Mouse (Mus musculus) C3H10T1/2 (cell line): ENCODE measurements around the gene Vmn1r237. TPM values are rescaled to one million over a fixed set of nuclear protein-coding genes. Genes with fewer than 3 reads are reported as not detected.

Source experiments
- polyA plus RNA-seq, 2 experiments: library from polyadenylated mRNA; unstranded; fragments of >200 nt; fragmentation: generic; extraction: Trizol; gene quantifications; one replicate each; pipeline ENCODE4 v1.2.1; 2012; ENCODE audit warnings: missing spikeins in 2 of 2

Vmn1r237 gene
- polyA plus RNA-seq: not detected

DNA sequence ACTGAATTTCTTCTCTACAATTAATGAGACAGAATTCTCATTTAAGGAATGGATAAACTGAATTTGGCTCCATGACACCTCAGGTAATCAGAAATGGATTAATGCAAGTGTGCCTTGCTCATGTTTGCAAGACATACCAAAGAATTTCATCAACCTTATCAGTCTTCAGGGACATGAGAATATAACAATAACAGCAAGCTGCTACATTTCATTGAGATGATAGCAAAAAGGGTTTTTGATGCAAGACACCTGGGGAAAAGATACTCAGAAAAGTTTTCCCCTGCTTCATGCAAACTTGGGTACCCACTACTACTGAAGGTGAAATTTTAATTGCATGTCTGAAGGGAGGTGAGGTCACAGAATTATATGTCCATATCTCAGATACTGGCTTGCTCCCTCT is at the start of gene Vmn1r237:
Gene Vmn1r237, plus strand, starts transcription at position 301 of the 400 bp plus-strand sequence.

DNA sequence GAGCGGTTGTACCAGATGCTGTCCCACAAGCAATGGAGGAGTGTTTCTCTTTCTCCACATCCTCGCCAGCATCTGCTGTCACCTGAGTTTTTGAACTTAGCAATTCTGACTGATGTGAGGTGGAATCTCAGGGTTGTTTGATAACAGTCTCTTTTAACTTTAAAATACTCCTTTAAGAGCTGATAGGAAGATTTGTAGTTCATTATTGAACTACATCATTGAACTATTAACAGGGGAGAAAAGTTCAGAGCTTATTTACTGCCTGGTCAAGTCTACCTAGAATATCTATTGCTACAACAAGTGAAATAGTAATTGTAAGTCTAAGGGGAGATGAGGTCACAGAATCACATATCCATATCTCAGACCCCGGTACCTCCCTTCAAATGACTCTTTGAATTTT is 29.0 kb upstream of the Vmn1r237 start, which contains the start of gene Vmn1r236:
Gene Vmn1r236, plus strand, starts transcription at position 301 of the 400 bp plus-strand sequence.

Other genes starting within 250 kb of the Vmn1r237 start
- gene Vmn1r234, start 85.8 kb upstream of the Vmn1r237 start, polyA plus RNA-seq: not detected
- not detected for gene Vmn1r235, start 55.5 kb upstream of the Vmn1r237 start, polyA plus RNA-seq
- not detected for gene Vmn1r236, start 28.9 kb upstream of the Vmn1r237 start, polyA plus RNA-seq
- under 1 TPM; 0.02 to 0.52 TPM for gene Zfp677, start 71.9 kb downstream of the Vmn1r237 start, polyA plus RNA-seq
- under 1 TPM; 0.04 to 0.77 TPM for gene Zfp54, start 111.4 kb downstream of the Vmn1r237 start, polyA plus RNA-seq
- gene Zfp51, start 138.5 kb downstream of the Vmn1r237 start, polyA plus RNA-seq: under 1 TPM; 0.04 to 0.90 TPM
- 1 to 10 TPM in 1 of 2 experiments, under 1 TPM in 1; 0.42 to 1.3 TPM for gene Zfp53, start 177.1 kb downstream of the Vmn1r237 start, polyA plus RNA-seq
- under 1 TPM; 0.12 to 0.86 TPM for gene Zfp52, start 223.7 kb downstream of the Vmn1r237 start, polyA plus RNA-seq